Mouse (Mus musculus) forebrain, embryonic 13.5 days (tissue): ENCODE results near the gene Mapk8ip3. TPM values are rescaled to one million over a fixed set of nuclear protein-coding genes. Genes with fewer than 3 reads are reported as not detected.
A peak's percentile ranks its signal among the peaks of the same experiment; 100 is the strongest.

ENCODE experiments used
- ATAC-seq: fragments of 200-750 bp; cut with Nextera tagmentation; 2 replicates; pipeline ENCODE4 v1.8.0; 2017
- H3K27ac ChIP-seq: fragments of 300-500 bp; sonication (generic); 2 replicates; pipeline ENCODE4 v1.5.1; 2015; ENCODE audit warnings: inconsistent platforms, mild to moderate bottlenecking, moderate library complexity
- H3K27me3 ChIP-seq: fragments of 300-500 bp; sonication (generic); 2 replicates; pipeline ENCODE4 v1.6.1; 2015; ENCODE audit warnings: mild to moderate bottlenecking, inconsistent platforms
- H3K36me3 ChIP-seq: fragments of 300-500 bp; sonication (generic); 2 replicates; pipeline ENCODE4 v1.6.1; 2015; ENCODE audit warnings: mild to moderate bottlenecking, inconsistent platforms; ENCODE audit not compliant: poor library complexity, severe bottlenecking
- H3K4me1 ChIP-seq: fragments of 300-500 bp; sonication (generic); 2 replicates; pipeline ENCODE4 v1.6.1; 2015; ENCODE audit warnings: inconsistent platforms
- H3K4me2 ChIP-seq: fragments of 300-500 bp; sonication (generic); 2 replicates; pipeline ENCODE4 v1.6.1; 2015; ENCODE audit warnings: inconsistent platforms, mild to moderate bottlenecking, moderate library complexity
- H3K4me3 ChIP-seq: fragments of 300-500 bp; sonication (generic); 2 replicates; pipeline ENCODE4 v1.5.1; 2015; ENCODE audit warnings: mild to moderate bottlenecking, inconsistent platforms
- H3K9ac ChIP-seq: fragments of 300-500 bp; sonication (generic); 2 replicates; pipeline ENCODE4 v1.6.1; 2015; ENCODE audit warnings: mild to moderate bottlenecking, inconsistent platforms
- H3K9me3 ChIP-seq: fragments of 300-500 bp; sonication (generic); replicated peaks from 2 replicates; pipeline ENCODE4 v1.6.1; 2016; ENCODE audit warnings: inconsistent platforms
- WGBS: fragments of 180-500 bp; shearing (Covaris S2); methylation state at CpG from one replicate; pipeline ENCODE4 v1.1.7; 2015; 5-methylcytosine and 5-hydroxymethylcytosine counted together
- polyA plus RNA-seq: library from polyadenylated mRNA; unstranded; fragments of >200 nt; fragmentation: Nextera tagmentation; extraction: Ambion mirVana; gene quantifications from 2 replicates; pipeline ENCODE4 v1.2.1, GENCODE M21; 2015

Mapk8ip3 gene
- polyA plus RNA-seq, 1 experiment from 2014 or later = 60.8 TPM

- 69% methylated on average over 10 of the region's 10 CpGs for WGBS
- Histone ChIP-seq H3K9ac (no peak overlapping the region), H3K4me2 (no peak overlapping the region), H3K4me3 (no peak overlapping the region), H3K36me3 (peaks cover 5% of the 10 kb centered on the region), H3K27me3 (no peaks in the 10 kb centered on the region), H3K4me1 (no peaks in the 10 kb centered on the region), H3K27ac (no peak overlapping the region), H3K9me3 (no peaks in the 10 kb centered on the region)
- no peak for ATAC-seq
Measured at GRCm38 (mm10) chr17:24877336-24878116, 59.3 kb downstream of the Mapk8ip3 start.

GRCm38 (mm10) chr17:24874989-24875388 lies 61.8 kb downstream of the Mapk8ip3 start:
- H3K4me1 ChIP-seq = no peaks in the 10 kb centered on the region
- H3K4me2 ChIP-seq = no peak overlapping the region
- no peaks in the 10 kb centered on the region for H3K27me3 ChIP-seq
- H3K4me3 ChIP-seq = no peak overlapping the region
- H3K9me3 ChIP-seq = no peaks in the 10 kb centered on the region
- 78% methylated on average over 8 of the region's 8 CpGs for WGBS
- ATAC-seq = no peak
- H3K36me3 ChIP-seq = no peaks in the 10 kb centered on the region
- no peak overlapping the region for H3K9ac ChIP-seq
- no peak overlapping the region for H3K27ac ChIP-seq

GRCm38 (mm10) chr17:24874405-24874745 lies 62.4 kb downstream of the Mapk8ip3 start:
- Histone ChIP-seq H3K4me3 (no peak overlapping the region), H3K9me3 (no peaks in the 10 kb centered on the region), H3K9ac (no peak overlapping the region), H3K36me3 (no peaks in the 10 kb centered on the region), H3K27me3 (no peaks in the 10 kb centered on the region), H3K27ac (no peak overlapping the region), H3K4me2 (no peak overlapping the region), H3K4me1 (no peaks in the 10 kb centered on the region)
- WGBS = 35% methylated on average over 1 of the region's 1 CpGs
- ATAC-seq = no peak

GRCm38 (mm10) chr17:24873695-24874404 lies 62.9 kb downstream of the Mapk8ip3 start:
- no peak overlapping the region for H3K27ac ChIP-seq
- H3K27me3 ChIP-seq = no peaks in the 10 kb centered on the region
- no peaks in the 10 kb centered on the region for H3K4me1 ChIP-seq
- H3K9ac ChIP-seq = no peak overlapping the region
- H3K9me3 ChIP-seq = no peaks in the 10 kb centered on the region
- WGBS = 49% methylated on average over 4 of the region's 4 CpGs
- H3K4me2 ChIP-seq = no peak overlapping the region
- H3K36me3 ChIP-seq = no peaks in the 10 kb centered on the region
- H3K4me3 ChIP-seq = no peak overlapping the region
- ATAC-seq = no peak

GRCm38 (mm10) chr17:24867914-24868313 lies 68.9 kb downstream of the Mapk8ip3 start:
- ATAC-seq = no peak
- Histone ChIP-seq H3K4me1 (no peaks in the 10 kb centered on the region), H3K27ac (no peak overlapping the region), H3K9me3 (no peaks in the 10 kb centered on the region), H3K4me3 (no peak overlapping the region), H3K9ac (no peak overlapping the region), H3K27me3 (no peaks in the 10 kb centered on the region), H3K4me2 (no peak overlapping the region), H3K36me3 (peaks cover 19% of the 10 kb centered on the region)
- 92% methylated on average over 10 of the region's 10 CpGs for WGBS

GRCm38 (mm10) chr17:24865776-24866175 lies 71.0 kb downstream of the Mapk8ip3 start, which contains the start of gene Igfals:
Gene Igfals, plus strand, starts transcription at chr17:24865997.
- Histone ChIP-seq H3K4me3 (no peak within 1 kb of the TSS), H3K36me3 (peaks cover 39% of the 10 kb centered on the region), H3K27ac (no peak within 1 kb of the TSS), H3K27me3 (no peaks in the 10 kb centered on the region), H3K4me1 (no peaks in the 10 kb centered on the region), H3K9me3 (no peaks in the 10 kb centered on the region), H3K9ac (0 out of 2 replicates have a peak within 1 kb of the TSS, but pooled peaks have one; percentile 26), H3K4me2 (no peak within 1 kb of the TSS)
- ATAC-seq = no peak
- WGBS = 89% methylated on average over 8 of the region's 8 CpGs

- H3K9me3 ChIP-seq = no peaks in the 10 kb centered on the region
- H3K4me2 ChIP-seq = no peak overlapping the region
- H3K27me3 ChIP-seq = no peaks in the 10 kb centered on the region
- H3K27ac ChIP-seq = no peak overlapping the region
- no peak overlapping the region for H3K4me3 ChIP-seq
- no peaks in the 10 kb centered on the region for H3K4me1 ChIP-seq
- no peak overlapping the region for H3K9ac ChIP-seq
- H3K36me3 ChIP-seq = peaks cover 65% of the 10 kb centered on the region
- 100% methylated on average over 3 of the region's 3 CpGs for WGBS
- no peak for ATAC-seq
Measured at GRCm38 (mm10) chr17:24861785-24862184, 75.0 kb downstream of the Mapk8ip3 start.

GRCm38 (mm10) chr17:24860076-24860475 lies 76.7 kb downstream of the Mapk8ip3 start:
- no peak overlapping the region for H3K27ac ChIP-seq
- peaks cover 75% of the 10 kb centered on the region for H3K36me3 ChIP-seq
- no peaks in the 10 kb centered on the region for H3K9me3 ChIP-seq
- H3K9ac ChIP-seq = no peak overlapping the region
- 98% methylated on average over 8 of the region's 8 CpGs for WGBS
- no peak overlapping the region for H3K4me2 ChIP-seq
- no peaks in the 10 kb centered on the region for H3K27me3 ChIP-seq
- no peak overlapping the region for H3K4me3 ChIP-seq
- ATAC-seq = no peak
- H3K4me1 ChIP-seq = no peaks in the 10 kb centered on the region

GRCm38 (mm10) chr17:24858967-24859366 lies 77.8 kb downstream of the Mapk8ip3 start:
- Histone ChIP-seq H3K27me3 (no peaks in the 10 kb centered on the region), H3K27ac (no peak overlapping the region), H3K9me3 (no peaks in the 10 kb centered on the region), H3K36me3 (peaks cover 75% of the 10 kb centered on the region), H3K9ac (no peak overlapping the region), H3K4me2 (no peak overlapping the region), H3K4me1 (no peaks in the 10 kb centered on the region), H3K4me3 (no peak overlapping the region)
- ATAC-seq = 0 out of 2 replicates have a peak, but pooled peaks have one; percentile 36
- WGBS = 87% methylated on average over 6 of the region's 6 CpGs

GRCm38 (mm10) chr17:24857831-24858470 lies 78.8 kb downstream of the Mapk8ip3 start:
- Histone ChIP-seq H3K4me1 (no peaks in the 10 kb centered on the region), H3K27me3 (no peaks in the 10 kb centered on the region), H3K4me3 (no peak overlapping the region), H3K36me3 (peaks cover 78% of the 10 kb centered on the region), H3K4me2 (no peak overlapping the region), H3K9me3 (no peaks in the 10 kb centered on the region), H3K27ac (no peak overlapping the region), H3K9ac (no peak overlapping the region)
- no peak for ATAC-seq
- 88% methylated on average over 8 of the region's 8 CpGs for WGBS

GRCm38 (mm10) chr17:24856589-24856988 lies 80.2 kb downstream of the Mapk8ip3 start:
- no peak overlapping the region for H3K4me3 ChIP-seq
- H3K27ac ChIP-seq = no peak overlapping the region
- H3K27me3 ChIP-seq = peaks cover 2% of the 10 kb centered on the region
- 89% methylated on average over 13 of the region's 13 CpGs for WGBS
- no peak overlapping the region for H3K4me2 ChIP-seq
- no peak for ATAC-seq
- no peaks in the 10 kb centered on the region for H3K9me3 ChIP-seq
- H3K4me1 ChIP-seq = no peaks in the 10 kb centered on the region
- peaks cover 71% of the 10 kb centered on the region for H3K36me3 ChIP-seq
- H3K9ac ChIP-seq = no peak overlapping the region

GRCm38 (mm10) chr17:24855838-24856464 lies 80.8 kb downstream of the Mapk8ip3 start:
- Histone ChIP-seq H3K4me3 (no peak overlapping the region), H3K36me3 (peaks cover 64% of the 10 kb centered on the region), H3K27me3 (peaks cover 9% of the 10 kb centered on the region), H3K9ac (no peak overlapping the region), H3K9me3 (no peaks in the 10 kb centered on the region), H3K4me2 (no peak overlapping the region), H3K27ac (no peak overlapping the region), H3K4me1 (peaks cover 4% of the 10 kb centered on the region)
- ATAC-seq = no peak
- WGBS = 79% methylated on average over 3 of the region's 3 CpGs
